Mouse (Mus musculus) mature B cell (primary cell): Measurements from ENCODE around the gene Tfg.

Source experiments
- in situ Hi-C: fragments of 300-500 bp; cut with MboI; formaldehyde crosslinking; loops from 2 replicates; pipeline ENCODE4 v1.14.3; 2019

The Tfg gene

DNA sequence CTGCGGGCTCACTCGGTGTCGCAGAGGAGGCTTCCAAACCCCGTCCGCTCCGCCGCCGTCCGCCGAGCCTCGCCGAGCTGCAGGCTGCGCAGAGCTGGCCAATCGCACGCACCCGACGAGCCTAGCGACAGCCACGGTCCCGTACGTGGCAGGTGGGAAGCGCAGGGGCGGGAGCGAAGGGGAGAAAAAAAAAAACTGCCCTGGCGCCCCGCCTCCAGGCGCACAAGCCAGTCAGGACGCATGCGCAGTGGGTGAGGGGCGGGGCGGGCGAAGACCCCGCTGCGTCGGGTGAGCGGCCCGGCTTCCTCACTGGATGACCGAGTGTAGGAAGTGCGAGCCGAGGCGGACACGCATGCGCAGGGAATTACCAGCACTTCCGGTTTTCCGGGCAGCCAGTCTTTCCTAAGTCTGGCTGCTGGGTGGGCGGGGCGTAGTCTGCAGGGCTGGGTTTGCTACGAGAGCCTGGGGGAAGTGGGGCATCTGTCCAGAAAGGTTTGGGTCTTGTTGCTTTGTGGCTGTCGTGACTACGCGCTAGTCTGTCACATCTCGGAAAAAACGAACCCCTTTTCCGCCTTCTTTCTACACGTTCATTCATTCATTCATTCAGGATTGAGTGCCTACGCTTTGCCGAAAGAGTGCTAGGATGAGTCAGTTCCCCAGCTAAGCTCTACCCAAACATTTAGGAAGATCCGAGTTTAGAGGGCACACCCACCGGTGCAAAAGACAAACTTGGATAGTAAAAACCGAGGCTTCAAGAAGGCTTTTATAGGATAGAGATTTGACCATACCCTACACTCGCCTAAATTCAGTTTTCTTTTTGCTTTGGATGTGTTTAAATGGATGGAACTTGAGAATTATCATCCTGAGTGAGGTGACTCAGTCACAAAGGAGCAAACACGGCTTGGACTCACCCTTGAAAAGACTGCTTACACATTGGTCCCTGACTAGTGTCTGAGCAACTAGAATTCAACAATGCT is at the start of gene Tfg:
TSS of gene Tfg (minus strand) at position 227 of the 977 bp plus-strand sequence.
- in situ Hi-C loops: loop anchor here (25.0 kb wide), 2 partner anchors 780 to 895 kb away; partner anchors contain the start of genes Cep97 and Cmss1

DNA sequence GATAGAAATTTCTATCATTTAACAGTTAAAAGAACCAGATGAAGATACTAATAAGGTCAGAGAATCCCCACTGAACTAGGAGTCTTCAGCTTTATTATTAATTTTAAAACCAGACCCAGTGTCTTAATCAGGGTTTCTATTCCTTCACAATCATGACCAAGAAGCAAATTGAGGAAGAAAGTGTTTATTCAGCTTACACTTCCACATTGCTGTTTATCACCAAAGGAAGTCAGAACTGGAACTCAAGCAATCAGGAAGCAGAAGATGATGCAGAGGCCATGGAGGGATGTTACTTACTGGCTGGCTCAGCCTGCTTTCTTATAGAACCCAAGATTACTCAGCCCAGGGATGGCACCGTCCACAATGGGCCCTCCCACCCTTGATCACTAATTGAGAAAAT is 11.8 kb upstream of the Tfg start:
- in situ Hi-C loops: no loop called here

DNA sequence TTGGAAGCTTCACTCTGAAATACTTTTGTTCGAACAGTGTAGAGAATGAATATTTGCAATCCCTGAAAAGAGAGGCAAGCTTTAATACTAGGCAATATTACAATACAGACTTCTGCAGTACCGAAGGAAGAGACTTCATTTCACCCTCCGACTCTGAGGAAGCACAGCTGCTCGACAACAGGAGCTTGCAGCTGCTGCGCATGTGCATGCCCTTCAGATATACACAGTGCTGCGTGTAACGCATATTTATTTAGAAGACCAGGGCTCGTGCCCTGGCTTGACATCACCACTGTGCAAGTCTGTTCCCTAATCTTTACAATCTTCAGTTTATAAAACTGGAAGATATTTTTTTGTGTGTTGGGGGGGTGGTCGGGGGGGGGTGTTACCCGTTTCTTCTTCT is 7.7 kb upstream of the Tfg start:
- in situ Hi-C loops: loop anchor here (25.0 kb wide), 2 partner anchors 788 to 887 kb away; partner anchors contain the start of genes Cep97 and Cmss1

DNA sequence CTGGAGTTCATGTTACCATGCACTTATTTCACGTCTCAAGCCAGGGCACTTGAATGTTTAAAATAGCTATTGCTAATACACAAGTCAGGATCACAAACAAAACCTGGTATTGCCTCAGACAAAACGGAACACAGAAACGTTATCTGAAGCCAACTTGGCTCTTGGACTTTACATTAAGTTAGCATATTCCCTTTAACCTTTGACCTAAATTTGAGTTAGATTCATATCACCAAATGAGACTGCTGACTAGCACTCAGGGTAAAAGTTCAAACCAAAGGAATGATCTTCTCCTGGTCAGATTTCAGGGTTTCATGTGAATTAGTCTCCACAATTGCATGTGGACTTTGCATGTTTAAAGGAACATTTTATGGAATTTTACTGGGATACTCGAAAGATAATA is 5.1 kb upstream of the Tfg start:
- in situ Hi-C loops: loop anchor here (25.0 kb wide), 2 partner anchors 785 to 890 kb away; partner anchors contain the start of genes Cep97 and Cmss1

DNA sequence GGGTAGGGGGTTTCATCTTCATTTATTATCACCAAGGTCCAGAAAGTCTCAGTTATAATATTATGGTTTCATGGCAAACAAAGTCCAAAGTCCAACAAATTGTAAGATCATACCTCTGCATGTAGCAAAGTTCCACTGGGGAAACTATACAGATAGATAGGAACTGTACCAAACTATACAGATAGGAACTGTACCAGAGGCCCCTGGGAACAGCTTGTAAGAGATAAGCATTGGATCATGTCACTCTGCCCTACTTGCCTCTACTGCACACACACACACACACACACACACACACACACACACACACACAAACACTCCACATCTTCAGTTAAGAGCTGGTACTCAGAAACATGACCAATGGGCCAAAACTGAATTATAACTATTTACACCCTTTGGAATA is 1.8 kb upstream of the Tfg start:
- in situ Hi-C loops: loop anchor here (25.0 kb wide), 2 partner anchors 782 to 893 kb away; partner anchors contain the start of genes Cep97 and Cmss1

DNA sequence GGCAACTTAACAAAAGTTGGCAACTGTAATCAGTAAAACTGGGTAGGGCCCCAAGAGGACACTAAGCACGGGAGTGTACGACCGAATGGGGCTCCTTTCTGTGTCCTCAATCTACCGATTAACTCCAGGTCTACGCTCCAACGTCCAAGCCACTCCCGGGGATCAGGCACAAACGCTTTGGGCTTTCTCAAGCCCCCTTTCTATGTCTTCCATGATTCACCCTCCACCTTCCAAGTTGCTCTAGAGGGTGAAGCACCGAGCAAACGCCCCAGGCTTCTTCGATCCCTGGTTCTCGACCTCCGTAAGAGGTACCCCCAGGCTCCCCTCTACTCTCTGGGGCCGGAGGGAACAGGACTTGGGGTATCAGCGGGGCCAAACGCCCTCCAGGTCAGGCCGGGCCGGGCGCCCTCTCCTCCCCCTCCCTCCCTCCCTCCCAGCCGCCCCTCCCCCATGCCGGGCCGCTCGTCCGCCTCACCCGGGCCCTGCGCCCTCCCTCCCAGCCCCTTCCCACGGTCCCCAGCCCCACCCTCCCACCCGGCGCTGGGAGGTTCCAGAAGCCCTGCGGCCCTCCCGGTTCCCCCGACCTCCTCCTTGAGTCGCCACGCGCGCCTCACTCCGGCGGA is 582 bp downstream of the Tfg start:
- in situ Hi-C loops: loop anchor here (25.0 kb wide), 2 partner anchors 779 to 896 kb away; partner anchors contain the start of genes Cep97 and Cmss1

DNA sequence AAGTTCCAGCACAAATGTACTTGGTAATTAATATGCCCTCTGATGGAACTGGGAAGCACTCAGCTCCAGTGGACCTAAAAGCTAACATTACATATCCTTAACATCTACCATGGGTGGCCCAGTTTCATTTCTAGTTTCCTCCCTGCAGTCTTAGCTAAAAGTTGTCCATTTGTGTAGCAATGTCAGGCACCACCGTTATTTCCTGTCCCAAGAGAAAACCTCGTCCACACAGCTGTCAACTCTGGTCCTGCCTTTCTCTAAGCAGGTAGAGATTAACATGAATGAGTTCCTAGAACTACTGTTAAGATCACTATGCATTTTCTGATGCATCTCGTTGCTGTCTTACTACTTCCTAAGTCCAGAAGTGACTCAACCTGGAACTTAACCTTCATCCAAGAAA is 1.6 kb downstream of the Tfg start:
- in situ Hi-C loops: loop anchor here (25.0 kb wide), 2 partner anchors 778 to 897 kb away; partner anchors contain the start of genes Cep97 and Cmss1

DNA sequence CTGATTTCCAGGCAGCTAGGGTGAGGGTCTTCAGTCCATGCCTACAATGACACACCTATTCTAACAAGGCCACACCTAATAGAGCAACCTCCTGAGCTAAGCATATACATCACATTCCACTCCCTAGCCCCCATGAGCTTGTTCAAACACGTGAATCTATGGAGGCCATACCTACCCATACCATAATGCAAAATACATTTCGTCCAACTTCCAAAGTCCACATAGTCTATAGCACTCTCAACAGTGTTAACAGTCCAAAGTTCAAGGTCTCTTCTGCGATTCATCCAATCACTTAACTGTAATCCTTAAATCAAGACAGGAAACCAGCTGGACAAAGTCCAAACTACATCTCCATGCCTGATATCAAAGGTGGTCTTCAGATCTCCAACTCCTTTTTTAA is 7.2 kb downstream of the Tfg start:
- in situ Hi-C loops: loop anchor here (25.0 kb wide), 2 partner anchors 773 to 902 kb away; partner anchors contain the start of genes Cep97 and Cmss1

DNA sequence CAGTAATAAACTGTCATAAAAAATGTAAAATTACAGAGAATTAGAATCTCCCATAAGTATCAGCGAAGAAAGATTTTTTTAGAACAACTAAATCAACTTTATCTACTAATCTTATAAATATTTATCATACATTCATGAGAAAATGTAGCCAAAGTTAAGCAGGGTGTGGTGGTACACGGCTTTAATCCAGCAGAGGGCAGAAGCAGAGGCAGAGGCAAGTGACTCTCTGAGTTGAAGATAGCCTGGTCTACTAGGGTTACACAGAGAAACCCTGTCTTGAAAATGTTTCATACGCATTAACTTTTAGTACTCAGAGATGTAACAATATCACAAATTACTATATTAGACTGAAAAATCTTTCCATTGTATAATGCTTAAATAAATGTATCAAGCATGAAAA is 11.5 kb downstream of the Tfg start:
- in situ Hi-C loops: loop anchor here (25.0 kb wide), 2 partner anchors 768 to 907 kb away; partner anchors contain the start of genes Cep97 and Cmss1

DNA sequence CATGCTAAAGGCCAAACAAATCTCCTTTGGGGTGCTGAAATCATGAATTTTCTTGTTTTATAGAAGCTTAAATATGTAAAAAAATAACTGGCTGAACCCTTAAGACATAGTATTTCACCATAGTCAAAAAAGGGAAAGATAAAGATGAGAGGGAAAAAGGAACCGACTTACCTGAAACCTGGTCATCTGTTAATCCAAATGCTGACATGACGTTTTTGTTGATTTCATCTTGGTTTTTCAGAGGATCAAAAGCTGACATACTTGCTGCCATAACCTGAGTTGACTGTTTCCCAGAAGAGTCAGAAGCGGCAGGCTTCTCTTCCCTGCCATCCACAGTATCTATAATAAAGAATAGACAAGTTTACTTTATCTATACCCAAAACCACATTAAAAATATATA is 16.4 kb downstream of the Tfg start:
- in situ Hi-C loops: loop anchor here (25.0 kb wide), 2 partner anchors 764 to 911 kb away; partner anchors contain the start of genes Cep97 and Cmss1

DNA sequence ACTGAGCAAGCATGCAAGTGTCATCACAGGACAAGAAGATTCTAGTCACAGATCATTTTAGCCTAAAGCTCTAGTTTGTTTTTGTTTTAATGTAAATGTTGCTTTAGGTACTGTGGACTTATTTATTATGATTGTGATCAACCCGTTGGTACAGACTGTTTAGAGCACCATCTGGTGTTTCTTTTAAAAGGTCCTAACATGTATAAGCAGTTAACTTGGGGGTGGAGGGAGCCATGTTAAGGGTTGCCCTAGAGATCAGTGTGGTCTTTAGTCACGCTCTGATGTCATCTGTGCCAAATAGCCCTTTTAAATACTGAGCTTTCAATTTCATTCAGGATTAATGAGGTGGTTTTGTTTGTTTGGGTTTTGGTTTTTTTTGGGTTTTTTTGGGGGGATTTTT is 20.8 kb downstream of the Tfg start:
- in situ Hi-C loops: no loop called here

DNA sequence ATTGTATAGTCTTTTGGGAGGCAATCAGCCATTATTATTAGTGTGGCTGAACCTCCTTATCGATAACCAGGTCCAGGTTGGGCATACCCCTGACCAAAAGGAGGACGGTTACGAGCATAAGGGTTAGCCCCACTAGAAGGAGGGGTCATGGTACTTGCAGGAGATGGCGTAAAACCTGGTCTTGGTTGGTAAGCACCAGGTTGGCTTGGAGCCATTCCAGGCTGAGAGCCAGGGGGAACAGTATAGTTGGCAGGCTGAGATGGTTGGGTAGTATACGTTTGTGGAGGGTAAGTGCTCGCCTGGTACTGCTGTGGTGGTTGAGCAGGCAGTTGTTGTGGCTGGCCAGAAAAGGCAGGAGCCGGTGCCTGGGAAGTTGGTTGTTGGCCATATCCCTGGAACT is 26.5 kb downstream of the Tfg start:
- in situ Hi-C loops: no loop called here

DNA sequence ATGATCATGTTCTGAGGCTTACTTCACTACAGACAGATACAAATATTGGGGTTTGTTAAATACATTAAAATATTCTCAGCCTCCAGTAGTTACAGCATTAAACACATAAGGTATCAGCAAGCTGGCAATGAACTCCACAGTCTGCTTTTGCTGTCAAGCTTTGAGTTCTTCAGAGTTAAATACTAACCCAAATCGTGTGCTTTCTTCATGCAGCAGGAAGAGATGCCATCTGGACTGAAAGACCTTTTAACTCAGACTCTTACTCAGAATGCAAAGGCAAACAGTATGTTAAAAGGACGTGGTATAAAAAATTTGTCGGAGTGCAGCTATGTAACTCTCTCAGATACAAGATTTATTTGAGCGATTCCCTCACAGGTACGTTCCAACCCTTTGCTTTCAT is 30.5 kb downstream of the Tfg start:
- in situ Hi-C loops: no loop called here

DNA sequence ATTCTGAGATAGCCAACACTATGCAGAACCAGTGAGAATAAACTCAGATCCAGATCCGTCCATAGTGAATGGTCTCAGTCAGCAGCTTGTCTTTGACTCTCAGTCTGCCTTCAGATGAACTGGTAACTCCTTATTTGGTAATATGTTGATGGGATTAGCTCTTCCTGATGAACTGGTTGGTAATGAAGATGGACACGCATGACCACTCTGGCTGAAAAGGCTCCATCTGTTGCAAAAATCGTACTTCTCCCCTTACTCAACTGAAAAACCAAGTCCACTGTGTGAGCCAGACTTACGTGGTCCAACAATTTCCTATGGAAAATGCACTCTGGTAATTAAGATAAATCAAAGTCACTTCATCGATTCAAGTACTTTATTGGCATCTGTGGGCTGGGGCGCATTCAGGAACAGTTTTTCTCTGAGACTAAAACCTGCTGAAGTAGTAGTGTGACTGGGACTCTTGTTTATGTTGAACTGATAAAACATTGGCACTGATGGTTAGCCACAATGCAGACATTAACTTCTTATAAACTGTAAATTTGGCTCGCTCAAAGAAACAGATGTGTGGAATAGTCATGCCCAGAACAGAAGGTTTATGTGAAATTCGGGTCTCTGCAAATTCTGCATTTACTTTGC is 36.1 kb downstream of the Tfg start:
- in situ Hi-C loops: no loop called here

DNA sequence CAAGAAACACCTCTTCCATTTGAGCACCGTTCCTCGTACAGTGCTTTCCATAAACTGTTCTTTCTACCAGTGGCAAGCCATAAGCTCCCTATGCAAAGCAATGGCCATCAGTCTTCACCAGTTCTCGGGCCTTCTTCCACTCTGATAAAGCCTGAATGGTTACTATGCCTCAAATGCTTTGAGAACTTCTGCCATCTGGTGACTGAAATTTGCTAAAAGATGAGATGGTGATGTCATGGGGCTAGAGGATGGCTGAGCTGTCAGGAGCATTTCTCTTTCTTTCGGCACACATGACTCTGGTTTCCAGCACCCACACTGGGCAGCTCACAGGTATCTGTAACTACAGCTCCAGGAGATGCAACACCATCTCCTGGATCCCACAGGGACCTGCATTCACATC is 40.1 kb downstream of the Tfg start:
- in situ Hi-C loops: no loop called here

DNA sequence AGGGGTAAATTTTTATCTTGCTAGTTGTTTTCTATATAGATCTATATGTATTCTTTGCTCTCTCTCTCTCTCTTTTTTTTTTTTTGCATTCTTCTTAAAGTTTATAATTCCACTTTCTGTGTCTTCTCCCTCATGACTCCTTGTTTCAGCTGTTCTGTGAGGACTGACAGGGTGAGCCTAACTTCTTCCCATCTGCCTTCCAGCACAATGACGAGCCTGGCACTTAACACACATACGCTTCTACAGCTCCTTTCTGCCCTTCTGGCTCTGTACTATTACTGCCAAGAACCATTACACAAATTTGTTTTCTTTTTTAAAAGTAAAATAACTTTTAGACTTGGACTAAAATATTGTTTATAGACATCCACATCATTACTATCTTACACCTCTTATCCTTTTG is 43.8 kb downstream of the Tfg start:
- in situ Hi-C loops: no loop called here

DNA sequence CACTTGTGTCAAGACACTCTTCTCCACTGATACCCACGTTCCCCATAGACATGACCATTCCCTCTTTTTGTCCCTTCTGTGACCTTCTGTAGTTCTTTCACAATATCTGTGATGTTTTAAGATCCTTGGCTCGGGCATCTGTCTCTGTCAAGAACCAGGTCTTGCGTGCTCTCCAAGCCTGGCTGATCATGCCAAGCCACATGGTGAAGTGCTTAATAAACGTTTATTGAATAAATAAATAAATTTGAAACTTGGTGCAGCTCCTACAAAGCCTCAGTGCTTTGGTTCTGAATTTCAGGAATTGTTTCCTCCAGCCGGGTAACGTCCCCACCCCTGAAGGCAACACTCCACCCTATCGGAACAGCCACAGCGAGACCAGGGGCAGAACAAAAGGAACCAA is 46.3 kb downstream of the Tfg start:
- in situ Hi-C loops: no loop called here

DNA sequence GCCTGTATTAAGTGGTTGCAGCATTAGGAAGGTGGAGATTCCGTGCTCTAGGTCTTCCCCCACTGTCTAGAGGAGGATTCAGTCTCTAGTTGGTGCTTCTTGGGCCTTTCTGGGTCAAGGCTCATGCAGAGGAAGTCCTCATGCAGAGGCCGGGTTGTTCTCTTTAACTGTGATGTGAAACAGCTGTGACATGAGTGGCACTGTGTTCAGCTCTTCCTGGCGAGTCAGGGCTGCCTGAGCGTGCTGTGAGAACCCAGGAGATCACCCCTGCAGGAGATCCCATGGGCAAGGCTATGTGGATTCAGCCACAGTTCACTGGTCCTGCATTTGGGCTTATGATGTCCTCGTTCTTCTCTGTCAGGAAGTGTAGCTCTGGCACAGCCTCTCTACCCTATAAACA is 47.7 kb downstream of the Tfg start:
- in situ Hi-C loops: no loop called here

DNA sequence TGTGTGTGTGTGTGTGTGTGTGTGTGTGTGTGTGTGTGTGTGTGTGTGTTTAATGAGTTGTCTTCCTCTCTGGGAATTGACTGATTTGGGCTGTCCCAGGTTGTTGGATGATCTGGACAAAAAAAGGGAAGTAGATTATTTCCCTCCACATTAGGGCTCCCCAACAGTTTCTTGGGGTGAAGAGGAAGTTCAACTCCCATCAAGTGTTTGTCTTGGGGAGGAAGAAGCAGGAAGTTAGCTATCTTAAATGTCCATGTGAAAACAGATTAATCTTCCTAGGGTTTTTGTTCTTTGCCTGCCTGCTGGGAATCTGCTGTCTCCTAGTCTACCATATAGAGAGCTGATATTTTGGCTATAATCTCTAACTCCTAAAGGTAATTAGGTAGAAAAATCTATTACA is 58.4 kb downstream of the Tfg start:
- in situ Hi-C loops: no loop called here

DNA sequence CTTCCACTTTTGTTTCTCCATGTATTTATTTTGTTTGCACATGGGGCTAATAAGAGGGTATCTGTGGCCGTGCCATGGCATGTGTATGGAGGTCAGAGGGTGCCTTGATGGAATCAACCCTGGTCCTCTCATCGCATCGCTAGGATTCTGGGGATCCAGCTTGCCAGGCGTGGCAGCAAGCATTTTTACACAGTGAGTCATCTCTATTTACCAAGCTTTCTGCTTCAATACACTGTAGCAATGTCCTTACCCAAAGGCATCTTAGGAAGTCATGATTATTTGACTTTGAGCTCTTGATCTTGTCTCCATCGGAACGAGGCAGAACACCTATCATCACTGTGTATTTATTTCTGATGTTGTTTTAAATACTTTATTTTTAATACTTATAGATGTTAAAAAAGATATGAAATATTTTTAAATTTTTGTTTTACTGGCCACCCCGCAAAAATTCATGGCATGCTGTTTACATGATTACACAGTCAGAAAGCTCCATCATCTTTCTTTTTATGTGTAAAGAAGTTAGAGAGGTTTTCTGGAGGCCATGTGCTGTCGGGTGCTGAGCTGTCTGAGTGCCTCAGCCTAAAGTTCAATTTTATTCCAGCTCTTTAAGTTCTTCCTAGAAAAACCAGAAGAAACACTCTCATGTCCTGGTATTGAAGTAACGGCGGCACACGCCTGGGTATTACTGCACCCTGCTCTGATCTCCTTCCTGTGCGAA is 61.9 kb downstream of the Tfg start:
- in situ Hi-C loops: no loop called here
